ENCODE assay signal across 11 mouse cellular contexts in genomic region chr9:74066278-74066677, GRCm38 (mm10). TPM values are rescaled to one million over a fixed set of nuclear protein-coding genes. Genes with fewer than 3 reads are reported as not detected.
DNase-seq lines count a peak whose midpoint lies in the region; ATAC-seq and TF ChIP-seq lines count a peak whose summit lies in the region.
"Had no signal": no experiment of that assay in that cellular context is flagged by ENCODE, and none has a peak within 500 bp of the region (broad histone marks: within the 10 kb centered on the region; RNA-seq: fewer than 3 reads in every experiment).

No protein-coding gene starts in this region.

- 84% methylated on average over 3 of the region's 3 CpGs for WGBS in heart, postnatal 0 days
- WGBS in midbrain, embryonic 14.5 days = 87% methylated on average over 3 of the region's 3 CpGs
- WGBS in midbrain, embryonic 16.5 days = 85% methylated on average over 3 of the region's 3 CpGs
- WGBS in heart, embryonic 10.5 days = 76% methylated on average over 3 of the region's 3 CpGs

- H3K9ac ChIP-seq in heart, postnatal 0 days (replicated peaks; ENCODE audit: low read depth, low read length) = no peak overlapping the region
- H3K9ac ChIP-seq in midbrain, embryonic 14.5 days (replicated peaks; ENCODE audit: low read length) = no peak overlapping the region
- no peak overlapping the region for H3K9ac ChIP-seq in midbrain, embryonic 16.5 days (ENCODE audit: low read depth, low read length)
- H3K9ac ChIP-seq: heart, embryonic 12.5 days; liver, embryonic 13.5 days; neural tube, embryonic 13.5 days had no signal

- H3K9me3 ChIP-seq in heart, postnatal 0 days (replicated peaks; ENCODE audit: control insufficient read depth, low read length) = no peaks in the 10 kb centered on the region
- H3K9me3 ChIP-seq in midbrain, embryonic 14.5 days (ENCODE audit: control insufficient read depth, low read length) = peaks cover 3% of the 10 kb centered on the region; the same call in 1 of the 2 replicates
- H3K9me3 ChIP-seq in midbrain, embryonic 16.5 days (replicated peaks; ENCODE audit: control insufficient read depth, low read length, poor library complexity, severe bottlenecking) = no peaks in the 10 kb centered on the region
- no peaks in the 10 kb centered on the region for H3K9me3 ChIP-seq in heart, embryonic 10.5 days
- H3K9me3 ChIP-seq: liver, embryonic 13.5 days; neural tube, embryonic 13.5 days had no signal

- H3K36me3 ChIP-seq in heart, postnatal 0 days (replicated peaks; ENCODE audit: control insufficient read depth, insufficient read depth, low read length) = no peaks in the 10 kb centered on the region
- no peaks in the 10 kb centered on the region for H3K36me3 ChIP-seq in midbrain, embryonic 14.5 days (ENCODE audit: control insufficient read depth, insufficient read depth, low read length)
- no peaks in the 10 kb centered on the region for H3K36me3 ChIP-seq in midbrain, embryonic 16.5 days (ENCODE audit: control insufficient read depth, insufficient read depth, low read length)
- no peaks in the 10 kb centered on the region for H3K36me3 ChIP-seq in heart, embryonic 10.5 days
- H3K36me3 ChIP-seq: heart, embryonic 12.5 days; liver, embryonic 13.5 days; neural tube, embryonic 13.5 days had no signal

- H3K27ac ChIP-seq in heart, postnatal 0 days (ENCODE audit: low read depth) = no peak overlapping the region
- no peak overlapping the region for H3K27ac ChIP-seq in midbrain, embryonic 14.5 days (replicated peaks; ENCODE audit: low read depth, low read length)
- no peak overlapping the region for H3K27ac ChIP-seq in midbrain, embryonic 16.5 days (ENCODE audit: low read length)
- H3K27ac ChIP-seq in heart, embryonic 10.5 days = no peak overlapping the region
- H3K27ac ChIP-seq: liver, embryonic 13.5 days; neural tube, embryonic 13.5 days had no signal

- no peak overlapping the region for H3K4me2 ChIP-seq in heart, postnatal 0 days (ENCODE audit: low read depth, low read length)
- H3K4me2 ChIP-seq in midbrain, embryonic 14.5 days (ENCODE audit: low read length) = no peak overlapping the region
- no peak overlapping the region for H3K4me2 ChIP-seq in midbrain, embryonic 16.5 days (ENCODE audit: low read length)
- H3K4me2 ChIP-seq: heart, embryonic 12.5 days; liver, embryonic 13.5 days; neural tube, embryonic 13.5 days had no signal

- H3K4me3 ChIP-seq in heart, postnatal 0 days (ENCODE audit: low read depth, low read length) = no peak overlapping the region
- H3K4me3 ChIP-seq in midbrain, embryonic 14.5 days (replicated peaks; ENCODE audit: low read depth, low read length) = no peak overlapping the region
- H3K4me3 ChIP-seq in midbrain, embryonic 16.5 days (ENCODE audit: low read depth, low read length) = no peak overlapping the region
- no peak overlapping the region for H3K4me3 ChIP-seq in heart, embryonic 10.5 days
- H3K4me3 ChIP-seq: heart, embryonic 12.5 days; liver, embryonic 13.5 days; neural tube, embryonic 13.5 days had no signal

- no peak for TF ChIP-seq EP300 in heart, postnatal 0 days (IDR thresholded peaks at IDR 0.05; ENCODE audit: low read depth)

- no peak for DNase-seq in heart, postnatal 0 days (ENCODE audit: low spot score)
- DNase-seq in heart, postnatal 25 days (ENCODE audit: low spot score) = no peak
- peak; percentile 22 for DNase-seq in midbrain, embryonic 14.5 days
- peak; percentile 64 for DNase-seq in ZHBTc4 (ENCODE audit: low read depth, low spot score)
- DNase-seq in heart, embryonic 10.5 days (ENCODE audit: low spot score) = no peak
- DNase-seq in layer of hippocampus, adult 8-10 months (ENCODE audit: low spot score in 2 of 2) = no peak
- DNase-seq: liver, embryonic 13.5 days had no signal

- H3K4me1 ChIP-seq in heart, postnatal 0 days (ENCODE audit: control insufficient read depth, insufficient read depth) = no peaks in the 10 kb centered on the region
- H3K4me1 ChIP-seq in midbrain, embryonic 14.5 days (ENCODE audit: control insufficient read depth, insufficient read depth, low read length) = no peaks in the 10 kb centered on the region
- H3K4me1 ChIP-seq in midbrain, embryonic 16.5 days (ENCODE audit: control insufficient read depth, insufficient read depth, low read length) = peaks cover 6% of the 10 kb centered on the region; the same call in 1 of the 2 replicates
- H3K4me1 ChIP-seq in heart, embryonic 10.5 days = peaks cover 6% of the 10 kb centered on the region; the same call in 1 of the 2 replicates
- H3K4me1 ChIP-seq: liver, embryonic 13.5 days; neural tube, embryonic 13.5 days had no signal

- no peaks in the 10 kb centered on the region for H3K27me3 ChIP-seq in heart, postnatal 0 days (ENCODE audit: control insufficient read depth, insufficient read depth, low read length)
- no peaks in the 10 kb centered on the region for H3K27me3 ChIP-seq in midbrain, embryonic 14.5 days (ENCODE audit: control insufficient read depth, insufficient read depth, low read length)
- no peaks in the 10 kb centered on the region for H3K27me3 ChIP-seq in midbrain, embryonic 16.5 days (ENCODE audit: control insufficient read depth, insufficient read depth, low read depth, low read length)
- H3K27me3 ChIP-seq in heart, embryonic 10.5 days (ENCODE audit: insufficient read depth, poor library complexity, severe bottlenecking) = no peaks in the 10 kb centered on the region
- H3K27me3 ChIP-seq: heart, embryonic 12.5 days; liver, embryonic 13.5 days; neural tube, embryonic 13.5 days had no signal

- intact Hi-C loops in heart, postnatal 25 days (cut with DNase I) = no loop called here

- no peak for ATAC-seq in heart, postnatal 0 days (ENCODE audit: insufficient read depth, low read depth)
- ATAC-seq in midbrain, embryonic 14.5 days (ENCODE audit: low FRiP score, low TSS enrichment) = no peak
- no peak for ATAC-seq in midbrain, embryonic 16.5 days
- ATAC-seq in megakaryocyte-erythroid progenitor cell, adult 5-6 weeks (replicated peaks; ENCODE audit: low FRiP score, low TSS enrichment, poor library complexity, severe bottlenecking) = 0 out of 2 replicates have a peak, but pooled peaks have one; percentile 70

- TF ChIP-seq CTCF in heart, postnatal 0 days (IDR thresholded peaks at IDR 0.05; ENCODE audit: low read depth) = peak; percentile 30

RNA-seq across cellular contexts. Expression of gene Wdr72, which starts 43.9 kb away (rescaled TPM):
- total RNA-seq in heart, postnatal 0 days (2014; rRNA removed; ENCODE audit: low replicate concordance) = 1.7 and 2.7 TPM in 2 replicates
- 1.9 and 2.4 TPM in 2 replicates for polyA plus RNA-seq in heart, postnatal 0 days (2015; fragmentation: Nextera tagmentation; extraction: Ambion mirVana)
- under 1 TPM; 0.36 to 0.48 TPM for total RNA-seq in heart, postnatal 25 days (2021)
- 0.34 and 0.98 TPM in 2 replicates for polyA plus RNA-seq in midbrain, embryonic 14.5 days (2014; fragmentation: Nextera tagmentation; extraction: Ambion mirVana)
- 0.43 and 0.67 TPM in 2 replicates for polyA plus RNA-seq in midbrain, embryonic 16.5 days (2015; fragmentation: Nextera tagmentation; extraction: Ambion mirVana)
- total RNA-seq in megakaryocyte-erythroid progenitor cell, adult 5-6 weeks (2014; fragmentation: Nextera tagmentation) = not detected in 2 replicates
- total RNA-seq in megakaryocyte-erythroid progenitor cell, adult 5-6 weeks (2017) = not detected in 2 replicates
- 0.50 and 0.65 TPM in 2 replicates for polyA plus RNA-seq in heart, embryonic 10.5 days (2016; fragmentation: Nextera tagmentation; extraction: Ambion mirVana)
- under 1 TPM in 1 of 4 experiments, not detected in 3; 0.06 TPM for total RNA-seq in layer of hippocampus, adult 8-10 months (2022)

Comparison
In these comparisons a context has a peak if more than half of its experiments do, and no peak if none do; other contexts are left out.
1. DNase-seq: peak in midbrain, embryonic 14.5 days (single experiment) and ZHBTc4 (single experiment); none in heart, postnatal 0 days (single experiment), heart, postnatal 25 days (single experiment), heart, embryonic 10.5 days (single experiment) and layer of hippocampus, adult 8-10 months (0 of 2).